Mouse (Mus musculus): ENCODE measurements around the gene H60c. TPM values are rescaled to one million over a fixed set of nuclear protein-coding genes. Genes with fewer than 3 reads are reported as not detected.
"Not testable (repeated sequence)": the region's sequence is repeated elsewhere in the genome, so short reads cannot be mapped to it uniquely, and the experiment has no call there.

Gene H60c
- total RNA-seq (2021) = not detected
- long read RNA-seq, experiment 1 = 0 reads
- long read RNA-seq, experiment 2 = 0 reads

DNA sequence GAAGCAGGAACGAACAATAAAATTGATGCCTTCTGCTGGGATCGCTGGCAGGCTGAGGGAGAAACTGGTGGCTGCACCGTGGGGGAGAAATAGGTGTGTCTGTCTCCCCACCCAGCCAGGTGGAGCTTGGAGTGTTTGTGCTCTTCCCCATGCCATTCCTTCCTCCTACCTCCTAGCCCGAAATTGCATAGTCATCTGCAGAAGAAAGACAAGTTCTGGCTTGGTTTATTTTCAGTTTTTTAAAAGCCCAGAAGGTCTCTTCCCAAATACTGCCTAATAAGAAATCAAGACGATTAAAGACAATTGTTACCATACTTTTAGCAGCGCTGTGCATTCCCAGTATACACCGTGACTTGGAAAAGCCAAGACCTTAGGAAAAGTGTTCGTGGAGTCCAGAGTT is at the start of gene H60c:
TSS of gene H60c (minus strand) at position 101 of the 400 bp plus-strand sequence.
- DNase-seq = no peak

DNA sequence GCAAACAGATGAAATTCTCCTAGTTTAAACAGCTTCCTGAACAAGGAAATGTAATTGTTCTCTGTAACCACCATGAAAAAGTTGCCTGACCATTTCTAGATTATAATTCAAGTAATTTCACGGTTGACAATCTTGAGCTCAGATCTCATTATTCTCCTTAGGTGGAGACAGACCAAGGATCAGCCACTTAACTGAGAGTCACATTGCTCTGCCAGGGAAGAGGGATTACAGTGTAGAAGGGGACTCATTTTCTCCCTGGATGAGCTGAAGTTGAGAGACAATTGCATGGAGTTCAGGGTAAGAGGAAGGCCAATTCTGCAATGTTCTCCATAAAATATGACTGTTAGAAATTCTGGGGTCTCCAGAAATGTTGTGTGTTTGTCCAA is 41.2 kb upstream of the H60c start:
- DNase-seq = no peak

DNA sequence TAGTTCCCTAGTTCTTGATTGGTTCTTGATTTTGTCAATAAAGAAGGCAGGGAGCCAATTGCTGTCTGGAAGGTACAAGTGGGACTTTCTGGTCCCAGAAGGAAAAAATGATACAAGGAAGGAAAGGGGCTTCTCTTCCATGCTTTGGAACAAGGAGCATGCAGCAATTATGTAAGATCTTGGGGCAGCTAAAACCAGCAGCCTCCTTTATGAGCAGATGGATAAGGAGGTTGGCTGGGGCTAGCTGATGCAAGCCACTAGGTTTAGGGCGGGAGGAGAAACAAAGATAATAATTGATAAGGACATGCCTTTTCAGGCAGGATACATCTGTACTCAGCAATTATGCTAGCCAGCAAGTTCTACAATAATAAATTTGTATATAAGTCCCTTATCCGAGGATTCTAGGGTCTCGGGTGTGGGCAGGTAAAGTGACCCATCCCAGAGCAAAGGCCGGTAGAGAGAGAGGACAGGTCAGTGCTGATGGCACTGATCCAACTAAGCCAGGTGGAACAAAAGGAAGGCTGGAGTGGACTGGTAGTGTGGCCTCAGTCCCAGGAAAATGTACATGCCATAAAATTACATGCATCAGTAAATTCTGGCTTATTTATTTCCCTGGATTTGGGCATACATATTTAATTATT is 40.7 kb upstream of the H60c start:
- no peak for DNase-seq

DNA sequence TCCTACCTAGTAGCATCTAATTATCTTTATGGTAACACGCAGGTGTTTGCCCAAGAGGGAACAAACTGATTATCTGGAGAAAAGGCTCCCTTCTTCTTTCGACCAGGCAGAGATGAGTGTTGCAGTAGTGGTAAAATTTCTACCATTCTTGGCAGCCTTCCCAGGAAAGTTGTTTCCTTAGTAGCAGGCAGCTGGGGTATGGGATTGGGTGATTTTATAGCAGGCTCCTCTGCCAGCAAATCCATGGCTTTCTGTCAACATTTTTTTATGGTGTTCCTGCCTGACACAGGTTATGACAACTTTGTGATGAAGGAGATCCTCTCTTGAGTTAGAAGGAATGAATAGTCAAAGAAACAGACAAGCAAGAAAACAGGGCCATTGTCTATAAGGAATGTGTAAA is 40.2 kb upstream of the H60c start:
- no peak for DNase-seq

DNA sequence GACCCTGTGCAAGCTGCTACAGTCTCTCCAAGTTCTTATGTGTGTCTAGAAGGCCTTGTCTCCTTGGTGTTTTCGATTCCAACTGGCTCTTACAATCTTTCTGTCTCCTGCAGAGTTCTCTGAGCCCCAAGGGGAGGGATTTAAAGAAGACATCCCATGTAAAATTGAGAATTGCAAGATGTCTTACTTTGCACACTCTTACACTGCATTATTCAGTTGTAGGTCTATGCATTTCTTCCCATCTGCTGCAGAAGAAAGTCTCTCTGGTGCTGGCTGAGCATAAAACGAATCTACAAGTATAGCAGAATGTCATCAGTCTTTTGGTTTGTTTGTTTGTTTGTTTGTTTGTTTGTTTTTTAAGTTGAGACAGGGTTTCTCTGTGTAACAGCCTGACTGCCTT is 26.4 kb upstream of the H60c start:
- DNase-seq = no peak

DNA sequence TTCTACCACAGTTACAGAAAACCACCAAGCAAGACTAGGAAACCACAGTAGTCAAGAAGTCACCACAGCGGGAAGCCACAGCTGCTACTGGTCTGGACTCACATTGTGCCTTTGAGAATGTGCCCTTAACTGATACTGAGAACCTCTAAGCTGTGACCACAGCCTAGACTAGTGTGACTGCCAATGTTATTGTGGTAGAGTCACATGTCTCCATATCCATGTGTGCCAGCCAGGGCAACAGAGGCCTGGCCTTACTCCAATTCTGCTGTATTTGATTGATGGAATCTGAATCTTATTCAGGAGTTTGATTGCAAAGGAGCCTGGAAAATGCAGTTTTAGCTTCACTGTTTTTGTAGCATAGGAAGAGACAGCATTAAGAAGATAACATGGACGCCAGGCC is 13.5 kb upstream of the H60c start:
- no peak for DNase-seq

DNA sequence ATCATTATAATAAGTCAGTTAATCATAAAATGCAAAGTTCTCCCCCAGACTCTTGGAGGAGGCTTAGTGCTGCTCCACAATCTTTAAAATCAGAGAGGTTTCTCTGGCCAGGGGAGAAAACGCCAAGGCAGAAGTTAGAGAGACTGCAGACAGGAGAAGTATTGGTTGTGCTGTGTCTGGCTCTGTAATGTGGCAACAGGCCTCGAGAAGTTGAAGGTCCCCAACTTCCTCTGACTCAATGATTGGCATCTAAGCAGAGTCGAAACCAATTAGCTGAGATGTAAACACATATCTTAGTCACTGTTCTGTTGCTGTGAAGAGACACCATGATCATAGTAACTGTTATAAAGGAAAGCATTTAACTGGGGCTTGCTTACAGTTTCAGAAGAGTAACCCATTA is 6.5 kb upstream of the H60c start:
- DNase-seq = no peak

DNA sequence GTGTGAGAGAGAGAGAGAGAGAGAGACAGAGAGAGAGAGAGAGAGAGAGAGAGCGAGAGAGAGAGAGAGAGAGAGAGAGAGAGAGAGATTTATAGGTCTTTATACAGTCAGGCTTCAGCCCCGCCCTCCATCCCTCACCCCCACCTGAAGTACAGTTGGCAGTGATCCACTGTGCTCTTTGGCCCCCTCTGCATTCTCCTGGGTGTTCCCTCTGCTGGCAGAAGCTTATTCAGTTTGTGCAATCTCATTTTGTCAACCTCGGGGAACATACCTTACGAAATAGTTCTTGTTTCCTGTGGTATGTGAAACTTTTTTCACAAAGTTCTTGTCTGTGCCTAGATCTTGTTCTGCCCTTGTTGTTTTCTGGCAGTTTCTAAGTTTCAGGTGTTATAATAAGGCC is 3.5 kb upstream of the H60c start:
- no peak for DNase-seq

DNA sequence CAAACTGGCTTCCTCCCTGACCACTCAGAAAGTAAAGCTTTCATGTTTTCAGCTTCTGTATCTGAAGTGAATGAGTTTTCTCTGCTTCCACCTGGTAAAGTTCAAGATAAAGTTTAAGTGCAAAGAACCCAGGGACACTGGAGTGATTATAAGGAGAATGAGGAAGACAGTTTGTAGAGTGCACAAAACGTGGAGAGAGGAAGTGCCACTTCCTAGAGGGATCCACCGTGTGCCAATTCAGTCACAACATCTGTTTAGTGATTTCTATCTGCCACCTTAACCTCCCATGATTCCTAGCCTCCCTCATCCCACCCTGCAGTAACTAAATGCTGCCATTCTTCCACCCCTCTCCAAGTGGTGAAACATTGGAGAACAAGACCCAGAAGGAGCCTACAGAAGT is 842 bp downstream of the H60c start:
- DNase-seq = no peak

DNA sequence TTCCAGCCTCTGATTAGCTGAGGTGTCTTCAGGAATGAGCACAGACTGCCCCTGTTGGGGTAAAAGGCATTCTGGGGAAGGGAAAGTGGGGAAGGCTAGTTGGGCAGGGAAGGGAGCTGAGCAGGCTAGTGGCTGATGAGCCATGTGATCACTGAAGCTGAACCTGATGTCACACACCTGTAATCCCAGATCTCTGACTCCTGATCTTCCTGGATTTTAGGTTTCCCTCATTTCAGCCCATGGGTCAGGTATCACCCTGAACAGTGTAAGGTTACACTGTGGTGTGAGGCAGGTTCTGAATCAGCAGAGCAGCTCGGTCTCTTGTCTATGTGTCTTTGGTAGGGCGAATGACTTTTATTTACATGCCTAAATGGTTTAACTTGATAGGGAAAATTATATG is 4.8 kb downstream of the H60c start:
- no peak for DNase-seq

DNA sequence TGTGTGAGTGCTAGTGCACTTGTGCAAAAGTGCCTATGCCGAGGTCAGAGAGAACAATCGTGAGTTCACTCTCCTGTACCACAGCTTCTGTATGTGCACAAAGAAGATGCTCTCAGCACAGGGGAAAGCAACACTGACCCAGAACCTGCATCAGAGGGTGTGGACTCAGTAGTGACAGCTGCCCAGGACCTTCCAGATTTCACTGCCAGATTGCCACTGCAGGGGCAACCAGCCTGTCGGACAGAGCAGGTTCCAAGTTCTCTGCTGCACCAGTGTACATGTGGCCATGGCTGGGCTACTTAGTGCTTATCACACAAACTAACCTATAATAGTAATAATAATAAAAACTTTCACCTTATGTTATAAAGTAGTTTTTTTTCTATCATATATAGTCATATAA is 10.2 kb downstream of the H60c start:
- DNase-seq = no peak

DNA sequence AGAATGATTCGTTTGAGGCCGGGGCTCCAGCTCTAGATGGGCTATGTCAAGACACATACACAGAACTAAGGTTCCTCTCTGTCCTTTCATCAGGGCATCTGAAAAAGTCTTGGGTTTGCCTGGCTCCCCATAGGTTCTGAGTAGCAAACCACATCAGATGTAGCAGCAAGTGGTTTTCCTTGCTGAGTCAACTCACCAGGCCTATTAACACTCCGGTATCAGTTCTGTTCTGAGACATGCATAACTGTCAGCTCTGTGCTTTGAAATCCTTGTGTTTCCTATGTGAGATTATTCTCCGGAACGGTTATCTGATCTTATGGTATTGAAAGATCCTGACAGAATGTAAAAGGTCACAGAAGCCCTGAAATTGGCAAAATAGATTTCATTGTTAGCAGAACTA is 29.1 kb downstream of the H60c start:
- DNase-seq = not testable (repeated sequence)

DNA sequence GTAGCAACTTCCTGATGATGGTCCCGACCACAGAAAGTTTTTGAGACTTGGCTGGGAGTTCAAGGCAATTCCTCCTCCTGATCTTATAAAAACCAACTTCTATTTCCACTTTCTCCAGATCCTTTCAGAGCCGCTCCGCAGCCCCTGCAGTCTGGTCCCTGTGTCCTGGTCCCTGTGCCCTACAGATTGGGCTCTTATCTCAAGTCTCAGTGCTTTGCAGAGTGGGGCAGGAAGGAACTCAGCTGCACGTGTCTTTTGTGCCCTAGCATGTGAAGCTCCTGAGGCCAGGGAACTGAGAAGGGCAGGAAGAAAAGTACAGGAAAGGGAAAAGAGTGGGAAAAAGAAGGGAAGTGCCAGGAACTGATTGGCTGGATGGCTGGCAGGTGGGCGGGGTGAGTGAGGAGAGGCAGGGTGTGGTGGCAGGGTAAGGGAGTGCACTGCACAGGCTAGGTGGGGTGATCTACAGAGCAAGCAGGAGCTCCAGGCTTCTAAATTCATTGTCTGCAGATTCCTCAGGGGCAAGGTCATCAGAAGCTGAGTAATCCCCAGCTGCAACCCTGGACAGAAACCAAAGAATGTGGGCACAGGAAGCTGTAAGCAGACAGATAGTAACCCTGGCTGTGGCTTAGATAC is 30.8 kb downstream of the H60c start:
- no peak for DNase-seq

DNA sequence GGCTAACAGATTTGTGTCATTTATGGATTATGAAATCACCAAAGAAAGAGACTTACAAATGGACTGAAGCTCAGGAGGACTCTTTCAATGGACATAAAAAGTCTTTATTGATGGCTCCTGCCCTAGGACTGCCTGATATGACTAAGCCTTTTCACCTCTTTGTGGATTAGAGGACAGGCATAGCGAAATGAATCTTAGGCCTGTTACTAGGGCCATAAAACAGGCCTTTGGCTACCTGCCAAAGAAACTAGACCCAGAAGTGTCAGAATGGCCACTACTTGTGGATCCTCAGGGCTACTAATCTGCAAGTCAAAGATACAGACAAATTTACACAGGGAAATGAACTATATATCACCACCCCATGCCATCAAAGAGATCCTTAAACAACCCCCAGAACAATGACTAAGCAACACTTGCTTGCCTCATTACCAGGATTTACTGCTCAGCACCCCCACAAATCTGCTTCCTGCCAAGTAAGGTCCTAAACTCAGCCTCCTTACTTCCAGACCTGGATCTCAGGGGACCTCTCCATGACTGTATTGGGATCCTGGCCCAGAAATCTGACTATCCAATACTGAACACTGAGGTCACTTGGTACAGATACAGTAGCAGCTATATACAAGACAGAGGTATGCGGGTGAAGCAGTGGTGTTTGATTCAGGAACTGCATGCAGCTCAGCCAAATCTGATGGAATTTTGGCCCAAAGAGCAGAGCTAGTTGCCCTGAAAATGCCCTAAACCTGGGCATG is 39.0 kb downstream of the H60c start:
- DNase-seq = no peak

Other genes with a start within 250 kb of the H60c start
- gene Ppp1r14c, start 98.3 kb upstream of the H60c start, total RNA-seq (2021) = 100 to 1,000 TPM in 1 of 2 experiments, 10 to 100 TPM in 1; 72.6 to 105 TPM